Mouse (Mus musculus): ENCODE measurements around the gene Vmp1. TPM values are rescaled to one million over a fixed set of nuclear protein-coding genes. Genes with fewer than 3 reads are reported as not detected.

Vmp1 gene
- 88.6 and 97.9 TPM in 2 replicates for polyA plus RNA-seq (2016; fragmentation: Nextera tagmentation; extraction: Ambion mirVana)

DNA sequence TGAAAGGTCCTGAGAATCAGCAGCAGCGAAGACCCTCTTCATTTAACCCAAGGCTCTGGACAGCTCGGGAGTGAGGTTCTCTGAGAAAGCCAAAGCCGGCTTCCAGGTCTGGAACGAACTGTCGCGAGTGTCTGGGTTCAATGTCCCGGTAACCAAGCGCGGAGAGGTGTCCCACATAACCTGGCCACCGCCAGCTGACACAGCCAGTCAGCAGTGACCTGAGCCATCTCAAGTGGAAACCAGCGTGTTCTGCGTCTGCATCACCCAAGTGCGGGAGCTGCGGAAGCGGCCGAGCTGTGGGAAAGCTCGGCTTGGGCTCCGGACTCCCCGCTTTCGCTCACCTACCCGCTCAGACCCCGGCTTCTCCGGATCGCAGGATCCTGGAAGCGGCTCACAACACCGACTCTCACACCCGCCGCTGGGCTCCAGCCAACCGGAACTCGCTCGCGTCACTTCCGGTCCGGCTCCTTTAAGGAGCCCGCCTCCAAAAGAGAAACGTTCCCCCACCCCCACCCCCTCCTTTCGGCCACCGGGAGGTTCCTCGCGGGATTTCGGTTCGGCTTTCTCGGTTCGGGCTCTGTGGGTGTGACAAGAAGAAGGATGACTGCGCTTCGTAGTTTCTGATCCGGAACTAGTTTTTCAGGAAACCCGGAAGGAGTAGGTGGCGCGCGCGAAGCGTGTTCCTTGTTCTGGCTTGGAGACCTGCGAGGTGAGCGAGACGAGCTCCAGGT lies at the start of gene Vmp1, which contains the start of gene Ptrh2:
TSS of gene Vmp1 (minus strand) at position 442 of the 731 bp plus-strand sequence.
TSS of gene Ptrh2 (plus strand) at position 591 of the 731 bp plus-strand sequence.
- DNase-seq (ENCODE audit: low spot score): peak; percentile 97
- no peaks in the 10 kb centered on the region for H3K27me3 ChIP-seq (ENCODE audit: low read depth, poor library complexity, severe bottlenecking)
- peak within 1 kb of the TSS; percentile 92 for H3K27ac ChIP-seq
- peaks cover 31% of the 10 kb centered on the region for H3K36me3 ChIP-seq
- peaks cover 23% of the 10 kb centered on the region for H3K4me1 ChIP-seq
- WGBS: under 1% methylated on average over 56 of the region's 56 CpGs
- H3K4me3 ChIP-seq: peak within 1 kb of the TSS; percentile 86
- H3K9me3 ChIP-seq (replicated peaks): no peaks in the 10 kb centered on the region

DNA sequence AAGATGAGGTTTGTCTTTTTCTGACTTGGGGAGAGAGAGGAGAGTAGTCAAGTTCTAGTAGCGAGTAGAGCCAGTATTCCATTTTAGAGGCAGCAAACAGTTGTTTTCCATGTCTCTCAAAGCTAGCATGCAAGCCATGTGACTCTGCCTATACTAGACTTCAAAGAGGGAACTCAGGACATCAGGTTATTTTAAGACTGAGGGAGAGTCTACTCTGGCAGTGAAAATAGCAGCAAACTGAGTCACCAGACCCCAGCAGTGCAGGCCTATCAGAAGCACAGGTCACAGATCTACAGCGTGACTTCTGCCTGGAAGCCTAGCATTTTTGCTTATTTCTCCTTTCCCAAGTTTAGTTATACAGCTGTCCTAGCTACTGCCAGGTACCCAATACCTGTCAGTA lies 47.8 kb upstream of the Vmp1 start:
- Histone ChIP-seq H3K4me1 (no peaks in the 10 kb centered on the region), H3K27ac (no peak overlapping the region), H3K27me3 (ENCODE audit: low read depth, poor library complexity, severe bottlenecking) (no peaks in the 10 kb centered on the region), H3K36me3 (peaks cover 88% of the 10 kb centered on the region), H3K4me3 (no peak overlapping the region), H3K9me3 (replicated peaks) (no peaks in the 10 kb centered on the region)
- whole genome bisulfite sequencing: 93% methylated on average over 2 of the region's 2 CpGs
- no peak for DNase-seq (ENCODE audit: low spot score)

DNA sequence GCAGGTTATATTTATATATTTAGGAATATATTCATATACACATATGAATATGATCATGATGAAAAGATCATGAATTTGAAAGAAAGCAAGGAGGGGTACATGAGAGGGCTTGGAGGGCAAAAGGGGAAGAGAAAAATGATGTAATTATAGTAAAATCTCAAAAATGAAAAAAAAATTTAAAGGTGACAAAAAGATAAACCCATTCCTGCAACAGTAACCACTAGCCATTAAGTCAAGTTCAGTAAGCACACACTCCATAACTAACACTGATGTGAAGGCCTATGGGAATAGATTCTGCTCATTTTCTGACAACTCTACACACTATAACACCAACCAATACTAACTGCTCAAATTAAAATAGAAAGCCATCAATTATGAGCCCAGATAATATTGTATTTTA lies 42.0 kb upstream of the Vmp1 start:
- no peak for DNase-seq (ENCODE audit: low spot score)
- Histone ChIP-seq H3K27me3 (ENCODE audit: low read depth, poor library complexity, severe bottlenecking) (no peaks in the 10 kb centered on the region), H3K36me3 (peaks cover 91% of the 10 kb centered on the region), H3K4me1 (no peaks in the 10 kb centered on the region), H3K27ac (no peak overlapping the region), H3K4me3 (no peak overlapping the region), H3K9me3 (replicated peaks) (no peaks in the 10 kb centered on the region)

DNA sequence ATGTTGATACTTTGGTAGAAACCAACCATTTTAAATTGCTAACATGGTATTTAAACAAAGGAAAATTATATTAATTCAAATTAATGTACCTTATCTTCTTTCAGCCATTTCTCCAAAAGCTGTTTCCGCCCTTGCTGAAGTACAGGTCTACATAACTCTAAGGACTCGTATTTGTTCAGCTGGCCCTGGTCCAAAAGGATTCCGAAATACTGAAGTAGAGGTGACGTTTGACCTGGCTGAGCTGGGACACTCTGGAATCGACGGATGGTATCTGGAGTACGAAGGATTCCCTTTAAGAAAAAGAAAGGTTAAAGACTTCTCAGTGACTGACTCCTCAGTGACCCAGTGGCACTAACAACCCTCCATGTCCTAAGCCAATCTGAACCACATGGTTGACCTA lies 41.3 kb upstream of the Vmp1 start:
- Histone ChIP-seq H3K4me3 (no peak overlapping the region), H3K36me3 (peaks cover 91% of the 10 kb centered on the region), H3K27me3 (ENCODE audit: low read depth, poor library complexity, severe bottlenecking) (no peaks in the 10 kb centered on the region), H3K9me3 (replicated peaks) (no peaks in the 10 kb centered on the region), H3K4me1 (no peaks in the 10 kb centered on the region), H3K27ac (no peak overlapping the region)
- DNase-seq (ENCODE audit: low spot score): no peak
- 92% methylated on average over 7 of the region's 7 CpGs for WGBS

DNA sequence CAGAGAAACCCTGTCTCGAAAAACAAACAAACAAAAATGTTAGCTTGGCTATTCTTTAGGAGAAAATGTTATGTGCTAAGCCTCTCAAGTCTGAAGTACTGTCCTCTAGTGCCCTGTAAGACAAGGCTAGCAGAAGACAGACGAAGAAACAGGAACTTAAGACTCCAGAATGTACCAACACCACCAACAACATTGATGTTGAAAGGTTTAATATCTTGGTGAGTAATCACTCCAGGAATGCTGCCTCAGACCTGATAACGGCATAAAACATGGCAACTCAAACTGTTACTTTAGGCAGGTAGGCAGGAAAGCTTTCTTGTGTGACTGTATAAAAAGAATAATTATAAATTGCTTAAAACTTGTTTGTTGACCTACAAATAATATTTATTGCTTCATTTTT lies 40.4 kb upstream of the Vmp1 start:
- no peak overlapping the region for H3K27ac ChIP-seq
- no peak for DNase-seq (ENCODE audit: low spot score)
- no peaks in the 10 kb centered on the region for H3K27me3 ChIP-seq (ENCODE audit: low read depth, poor library complexity, severe bottlenecking)
- H3K36me3 ChIP-seq: peaks cover 92% of the 10 kb centered on the region
- H3K4me1 ChIP-seq: no peaks in the 10 kb centered on the region
- no peaks in the 10 kb centered on the region for H3K9me3 ChIP-seq (replicated peaks)
- no peak overlapping the region for H3K4me3 ChIP-seq
- WGBS: 92% methylated on average over 3 of the region's 3 CpGs

DNA sequence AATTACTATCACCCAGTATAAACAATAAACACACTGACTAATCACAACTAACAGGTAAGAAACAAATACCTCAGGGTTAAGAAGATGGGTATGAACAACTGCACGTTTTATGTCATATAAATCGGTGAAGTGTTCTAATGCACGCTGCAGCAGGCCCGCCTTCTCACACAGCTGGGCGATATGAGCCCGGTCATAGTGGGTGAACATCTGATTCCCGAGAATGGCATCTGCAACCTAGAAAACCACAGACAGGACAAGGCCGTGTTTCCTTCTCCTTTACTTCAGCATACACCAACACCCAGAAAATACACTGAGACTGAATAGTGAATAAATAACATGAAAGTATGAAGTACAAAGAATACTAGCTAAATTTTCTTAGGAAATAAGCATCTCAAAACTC lies 35.8 kb upstream of the Vmp1 start:
- H3K9me3 ChIP-seq (replicated peaks): no peaks in the 10 kb centered on the region
- no peak overlapping the region for H3K4me3 ChIP-seq
- no peaks in the 10 kb centered on the region for H3K4me1 ChIP-seq
- no peak for DNase-seq (ENCODE audit: low spot score)
- no peak overlapping the region for H3K27ac ChIP-seq
- WGBS: 95% methylated on average over 8 of the region's 8 CpGs
- peaks cover 90% of the 10 kb centered on the region for H3K36me3 ChIP-seq
- no peaks in the 10 kb centered on the region for H3K27me3 ChIP-seq (ENCODE audit: low read depth, poor library complexity, severe bottlenecking)

DNA sequence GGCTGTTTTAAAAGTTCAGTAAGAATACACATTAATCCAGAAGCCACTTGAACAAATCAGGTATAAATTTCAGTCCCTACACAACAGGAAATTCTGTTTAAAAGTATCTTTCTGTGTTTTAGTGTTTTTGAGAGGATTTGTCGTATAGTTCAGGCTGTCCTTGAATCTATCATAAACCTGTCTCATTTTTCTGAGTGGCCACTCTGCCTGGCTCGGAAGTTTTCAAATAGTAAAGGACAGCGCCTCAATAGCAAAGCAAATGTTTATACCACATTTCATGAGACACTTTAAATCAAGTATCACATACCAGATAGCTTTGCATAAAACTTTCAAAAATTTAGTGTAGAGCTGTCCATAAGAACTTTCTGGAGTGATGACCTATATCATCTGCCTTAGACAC lies 34.7 kb upstream of the Vmp1 start:
- Histone ChIP-seq H3K9me3 (replicated peaks) (no peaks in the 10 kb centered on the region), H3K4me3 (no peak overlapping the region), H3K27ac (no peak overlapping the region), H3K36me3 (peaks cover 88% of the 10 kb centered on the region), H3K27me3 (ENCODE audit: low read depth, poor library complexity, severe bottlenecking) (no peaks in the 10 kb centered on the region), H3K4me1 (no peaks in the 10 kb centered on the region)
- DNase-seq (ENCODE audit: low spot score): no peak
- WGBS: 97% methylated on average over 3 of the region's 3 CpGs

DNA sequence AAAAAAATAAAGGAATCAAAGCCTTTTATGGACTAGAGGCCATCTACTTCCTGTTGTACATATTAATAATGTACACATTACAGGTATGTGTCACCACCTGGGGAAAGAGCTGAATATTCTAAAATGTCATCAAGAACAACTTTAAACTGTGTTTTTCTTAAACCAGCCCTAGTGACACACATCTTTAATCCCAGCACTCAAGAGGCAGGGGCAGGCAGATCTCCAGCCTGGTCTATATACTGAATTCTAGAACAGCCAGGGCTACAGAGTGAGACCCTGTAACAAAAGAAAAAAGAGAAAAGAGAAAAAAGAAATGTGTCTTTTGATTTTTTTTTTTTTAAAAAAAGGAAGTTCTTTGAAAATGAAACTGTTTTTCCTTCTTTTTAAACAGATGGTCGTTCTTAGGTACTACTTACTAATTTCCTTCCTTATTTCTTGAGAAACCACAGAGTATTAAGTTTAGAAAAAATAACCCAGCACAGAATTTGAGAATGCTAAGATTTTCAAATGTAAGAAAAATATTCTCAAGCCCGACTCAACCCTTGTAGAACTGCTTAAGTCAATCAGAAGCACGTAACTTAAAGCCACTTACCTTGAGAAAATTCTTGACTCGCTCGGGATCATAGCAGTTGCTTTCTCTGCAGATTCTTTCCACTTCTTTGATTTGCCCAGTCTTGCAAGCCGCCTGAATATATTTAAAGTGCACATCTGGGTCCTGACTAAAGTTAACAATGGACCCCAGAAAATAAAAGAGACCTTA lies 33.9 kb upstream of the Vmp1 start:
- H3K27me3 ChIP-seq (ENCODE audit: low read depth, poor library complexity, severe bottlenecking): no peaks in the 10 kb centered on the region
- H3K4me1 ChIP-seq: no peaks in the 10 kb centered on the region
- no peak overlapping the region for H3K27ac ChIP-seq
- no peak overlapping the region for H3K4me3 ChIP-seq
- peaks cover 90% of the 10 kb centered on the region for H3K36me3 ChIP-seq
- DNase-seq (ENCODE audit: low spot score): no peak
- no peaks in the 10 kb centered on the region for H3K9me3 ChIP-seq (replicated peaks)
- WGBS: 92% methylated on average over 6 of the region's 6 CpGs

DNA sequence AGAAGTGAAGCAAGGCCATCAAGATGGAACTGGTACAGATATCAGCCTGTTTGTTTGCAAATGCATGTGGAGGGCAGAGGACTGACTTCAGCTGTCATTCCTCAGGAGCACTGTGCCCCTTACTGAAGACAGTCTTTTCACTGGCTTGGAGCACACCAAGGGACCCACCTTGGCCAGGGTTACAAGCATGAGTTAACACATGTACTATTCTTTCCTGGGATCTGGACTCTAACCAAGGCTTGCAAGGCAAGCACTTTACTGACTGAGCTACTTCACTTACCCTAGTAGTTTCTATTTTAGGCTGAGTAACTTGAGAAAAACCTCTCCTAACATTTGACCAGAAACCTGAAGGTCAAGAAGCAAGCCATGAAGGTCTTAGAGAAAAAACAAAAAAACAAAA lies 31.0 kb upstream of the Vmp1 start:
- no peak overlapping the region for H3K4me3 ChIP-seq
- H3K4me1 ChIP-seq: no peaks in the 10 kb centered on the region
- no peaks in the 10 kb centered on the region for H3K27me3 ChIP-seq (ENCODE audit: low read depth, poor library complexity, severe bottlenecking)
- peaks cover 93% of the 10 kb centered on the region for H3K36me3 ChIP-seq
- DNase-seq (ENCODE audit: low spot score): no peak
- H3K27ac ChIP-seq: no peak overlapping the region
- no peaks in the 10 kb centered on the region for H3K9me3 ChIP-seq (replicated peaks)

DNA sequence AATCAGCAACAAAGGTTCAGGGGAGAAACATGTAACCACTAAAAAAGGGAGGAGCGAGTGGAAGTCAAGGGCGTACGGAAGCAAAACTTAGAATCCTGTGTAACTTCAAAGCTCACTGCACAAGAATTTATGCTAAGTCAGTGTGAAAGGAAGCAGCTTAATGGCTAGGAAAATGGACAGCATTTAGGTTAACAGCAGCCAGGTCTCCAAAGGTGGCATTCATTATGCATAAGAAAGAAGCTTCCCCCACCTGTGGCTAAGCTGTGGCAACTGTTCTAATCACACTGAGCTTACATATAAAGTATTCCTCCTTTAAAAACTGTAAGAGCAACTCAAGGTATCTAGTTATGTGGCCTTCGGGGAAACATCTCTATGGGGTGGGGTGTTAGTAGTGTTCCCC lies 17.5 kb upstream of the Vmp1 start:
- no peak for DNase-seq (ENCODE audit: low spot score)
- WGBS: 94% methylated on average over 4 of the region's 4 CpGs
- H3K9me3 ChIP-seq (replicated peaks): no peaks in the 10 kb centered on the region
- no peaks in the 10 kb centered on the region for H3K4me1 ChIP-seq
- H3K27ac ChIP-seq: no peak overlapping the region
- H3K27me3 ChIP-seq (ENCODE audit: low read depth, poor library complexity, severe bottlenecking): no peaks in the 10 kb centered on the region
- peaks cover 94% of the 10 kb centered on the region for H3K36me3 ChIP-seq
- H3K4me3 ChIP-seq: no peak overlapping the region

DNA sequence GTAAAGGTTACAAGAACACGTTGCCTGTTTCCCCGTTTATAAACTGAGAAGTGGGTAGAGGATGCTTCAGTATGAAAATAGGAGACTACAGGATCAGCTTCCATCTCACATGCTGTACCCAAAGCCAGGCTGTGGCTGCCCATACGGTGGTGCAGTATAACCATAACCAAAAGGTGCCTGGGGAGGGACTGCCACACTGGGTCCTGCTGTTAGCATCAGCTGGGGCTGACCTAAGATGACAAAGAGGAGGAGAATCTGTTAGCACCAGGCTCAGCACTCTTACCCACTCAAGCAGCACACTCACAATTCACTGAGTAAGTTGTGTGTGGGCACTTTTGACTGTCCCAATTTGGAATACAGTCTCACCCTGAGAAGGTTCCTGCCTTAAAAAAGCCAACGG lies 11.8 kb upstream of the Vmp1 start:
- Histone ChIP-seq H3K9me3 (replicated peaks) (no peaks in the 10 kb centered on the region), H3K27ac (no peak overlapping the region), H3K36me3 (peaks cover 96% of the 10 kb centered on the region), H3K27me3 (ENCODE audit: low read depth, poor library complexity, severe bottlenecking) (no peaks in the 10 kb centered on the region), H3K4me1 (no peaks in the 10 kb centered on the region), H3K4me3 (no peak overlapping the region)
- WGBS: 86% methylated on average over 4 of the region's 4 CpGs
- DNase-seq (ENCODE audit: low spot score): no peak

DNA sequence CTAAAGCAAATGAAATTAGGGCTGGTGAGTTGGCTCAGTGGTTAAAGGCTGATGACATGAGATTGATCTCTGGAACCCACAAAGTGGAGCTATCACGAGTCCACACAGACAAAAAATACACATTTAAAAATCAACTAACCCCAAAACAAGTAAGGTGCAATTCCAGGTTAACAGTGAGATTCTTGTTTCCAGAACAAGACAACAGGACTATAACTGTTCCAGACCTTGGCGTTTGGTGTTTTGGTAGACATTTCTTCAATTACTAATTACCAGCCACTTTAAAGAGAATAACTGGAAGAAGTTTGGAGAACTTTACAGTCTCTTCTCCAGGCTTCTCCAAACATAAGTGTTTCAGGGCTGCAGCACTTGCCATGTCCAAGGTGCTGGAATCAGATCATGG lies 8.9 kb upstream of the Vmp1 start:
- H3K4me1 ChIP-seq: no peaks in the 10 kb centered on the region
- no peak overlapping the region for H3K27ac ChIP-seq
- H3K9me3 ChIP-seq (replicated peaks): no peaks in the 10 kb centered on the region
- no peak overlapping the region for H3K4me3 ChIP-seq
- H3K27me3 ChIP-seq (ENCODE audit: low read depth, poor library complexity, severe bottlenecking): no peaks in the 10 kb centered on the region
- WGBS: 95% methylated on average over 2 of the region's 2 CpGs
- DNase-seq (ENCODE audit: low spot score): no peak
- H3K36me3 ChIP-seq: peaks cover 96% of the 10 kb centered on the region

DNA sequence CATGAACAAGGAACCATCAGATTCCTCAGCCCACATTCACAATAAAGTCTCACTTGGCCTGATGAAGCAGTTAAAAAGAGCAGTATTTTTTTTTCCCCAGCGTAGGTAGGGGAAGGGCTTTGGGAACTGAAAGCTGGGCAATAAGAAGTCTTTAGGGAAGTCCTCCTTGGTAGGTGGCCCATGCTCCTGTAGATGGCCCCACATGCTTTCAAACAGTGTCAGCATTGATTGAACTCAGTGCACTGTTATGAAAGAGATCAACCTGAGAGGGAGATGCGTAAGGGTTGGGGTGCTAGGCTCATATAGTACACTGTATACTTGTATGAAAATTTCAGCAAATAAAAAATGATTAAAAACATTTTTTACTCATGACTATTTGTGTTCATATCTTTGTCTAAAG lies 8.3 kb upstream of the Vmp1 start:
- Histone ChIP-seq H3K36me3 (peaks cover 96% of the 10 kb centered on the region), H3K27ac (no peak overlapping the region), H3K4me3 (no peak overlapping the region), H3K27me3 (ENCODE audit: low read depth, poor library complexity, severe bottlenecking) (no peaks in the 10 kb centered on the region), H3K4me1 (no peaks in the 10 kb centered on the region), H3K9me3 (replicated peaks) (no peaks in the 10 kb centered on the region)
- DNase-seq (ENCODE audit: low spot score): no peak
- 97% methylated on average over 2 of the region's 2 CpGs for WGBS

Measured in limb, embryonic 10.5 days (tissue).